Mouse (Mus musculus) bone marrow, adult 2 months (tissue): ENCODE measurements at regions not wholly inside any gene's neighbourhood (a gene's known extent, or its start where the extent isn't known, plus 50 kb on each side); places are given as distances from the start of the nearest gene placed in this dataset.

ENCODE experiments used
- H3K27ac ChIP-seq: fragments of 200-500 bp; 2 replicates; pipeline ENCODE4 v1.5.1; 2012; ENCODE audit warnings: low read depth, mild to moderate bottlenecking, control low read depth, inconsistent platforms, low read length; ENCODE audit not compliant: control insufficient read depth, poor library complexity, insufficient read depth
- H3K4me1 ChIP-seq: fragments of 200-500 bp; 2 replicates; pipeline ENCODE4 v1.6.1; 2011; ENCODE audit warnings: low read length; ENCODE audit not compliant: control insufficient read depth, insufficient read depth
- H3K4me3 ChIP-seq: fragments of 200-500 bp; replicated peaks from 2 replicates; pipeline ENCODE3; 2011; ENCODE audit warnings: mild to moderate bottlenecking, low read depth, low read length, control low read depth; ENCODE audit not compliant: control insufficient read depth
- CTCF ChIP-seq: fragments of 200-500 bp; IDR thresholded peaks from 2 replicates; pipeline ENCODE4 v1.5.1; 2011; ENCODE audit warnings: low read length, control low read depth; ENCODE audit not compliant: control insufficient read depth, insufficient read depth
- POLR2A ChIP-seq: fragments of 200-500 bp; IDR thresholded peaks from 2 replicates; pipeline ENCODE4 v1.6.1; 2011; ENCODE audit warnings: low read depth, mild to moderate bottlenecking, control low read depth, low read length, borderline replicate concordance; ENCODE audit not compliant: control insufficient read depth
- WGBS: fragments of 180-500 bp; shearing (Covaris S2); methylation state at CpG from one replicate; pipeline ENCODE4 v1.1.7; 2018; 5-methylcytosine and 5-hydroxymethylcytosine counted together

DNA sequence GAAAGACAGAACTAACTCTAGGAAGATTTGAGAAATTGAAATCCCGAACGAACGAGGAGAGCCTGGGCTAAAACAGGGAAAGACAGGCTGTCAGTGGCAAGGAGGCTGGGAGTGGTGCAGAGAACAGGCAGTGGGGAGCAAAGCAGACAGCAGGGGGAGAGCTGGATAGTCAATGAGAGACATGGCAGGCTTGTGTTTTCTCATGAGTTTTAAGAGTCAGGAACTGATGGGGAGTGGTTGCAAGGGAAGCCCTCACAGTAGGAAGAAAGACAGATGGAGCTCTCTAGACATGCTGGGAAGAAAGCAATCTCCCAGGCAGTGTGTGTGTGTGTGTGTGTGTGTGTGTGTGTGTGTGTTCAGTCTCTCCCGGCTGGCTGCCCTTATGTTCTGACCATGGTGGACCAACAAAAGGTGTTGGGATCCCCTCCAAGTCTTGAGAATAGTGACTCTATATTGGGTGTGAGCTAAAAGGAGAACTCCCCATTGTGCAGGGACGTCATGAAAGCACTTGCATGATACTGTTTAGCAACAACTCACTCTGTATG is 577.9 kb downstream of the Plcl1 start:
- H3K4me3 ChIP-seq, result no peak overlapping the region
- H3K4me1 ChIP-seq, result no peaks in the 10 kb centered on the region; the same call in 1 of the 2 replicates
- 61% methylated on average over 5 of the region's 5 CpGs for WGBS
- H3K27ac ChIP-seq, result no peak overlapping the region
- TF ChIP-seq POLR2A, result no peak
- TF ChIP-seq CTCF, result no peak

DNA sequence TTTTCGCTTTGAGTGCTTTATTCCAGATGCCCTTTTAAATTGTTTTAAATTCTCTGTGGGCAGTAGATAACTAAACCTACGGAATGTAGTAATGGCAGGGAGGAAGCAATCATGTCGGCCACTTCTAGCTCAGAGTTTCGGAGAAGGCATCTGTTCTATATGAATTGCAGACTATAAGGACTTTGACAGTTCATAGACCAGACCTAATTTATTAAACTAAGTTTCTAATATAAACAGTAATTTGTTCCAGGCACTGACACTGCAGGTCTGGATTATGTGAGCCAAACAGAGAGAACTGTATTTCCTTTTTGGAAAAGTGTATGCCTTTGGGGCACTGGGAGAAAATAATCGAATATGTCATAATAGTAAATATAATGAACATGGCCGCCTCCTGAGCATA is 591.4 kb downstream of the Plcl1 start:
- H3K4me3 ChIP-seq, result no peak overlapping the region
- no peak for TF ChIP-seq POLR2A
- TF ChIP-seq CTCF, result no peak
- H3K27ac ChIP-seq, result no peak overlapping the region
- WGBS, result 82% methylated on average over 6 of the region's 6 CpGs
- H3K4me1 ChIP-seq, result no peaks in the 10 kb centered on the region
